Mouse (Mus musculus) G1E (cell line): ENCODE measurements around the gene Ccdc40.

Source experiments
- CTCF ChIP-seq: IDR thresholded peaks from 2 replicates; pipeline ENCODE4 v1.5.1; 2012; ENCODE audit warnings: low read depth, low read length, inconsistent platforms, mixed read lengths
- GATA1 ChIP-seq: IDR thresholded peaks from 2 replicates; pipeline ENCODE4 v1.6.1; 2012; ENCODE audit warnings: borderline replicate concordance, low read length, inconsistent platforms, mixed read lengths
- POLR2AphosphoS5 ChIP-seq: IDR thresholded peaks from 2 replicates; pipeline ENCODE4 v1.6.1; 2012; ENCODE audit warnings: low read depth, low read length, inconsistent platforms; ENCODE audit not compliant: insufficient replicate concordance
- TAL1 ChIP-seq: conservative IDR thresholded peaks from 2 replicates; pipeline ENCODE4 v1.6.1; 2012; ENCODE audit warnings: low read depth, low read length, inconsistent platforms, mixed read lengths

- TF ChIP-seq CTCF (no peak), TAL1 (no peak), GATA1 (no peak), POLR2AphosphoS5 (no peak)
Observed at GRCm38 (mm10) chr11:119186381-119186780, 42.0 kb upstream of the Ccdc40 start.
